Mouse (Mus musculus) CH12.LX (cell line): Measurements from ENCODE around the gene Gpnmb.

Source experiments
- CTCF ChIP-seq, 2 experiments: IDR thresholded peaks in 1 of 2; conservative IDR thresholded peaks in 1 of 2; 2 replicates each; pipeline ENCODE4 v1.5.1; 2011 to 2012; ENCODE audit warnings: low read depth in 2 of 2, low read length in 2 of 2, improper control_type of control experiment in 1 of 2, inconsistent platforms in 1 of 2, mild to moderate bottlenecking in 1 of 2, moderate library complexity in 1 of 2
- NELFE ChIP-seq: IDR thresholded peaks from 2 replicates; pipeline ENCODE4 v1.6.1; 2011; ENCODE audit warnings: low read depth, low read length, improper control_type of control experiment
- POLR2A ChIP-seq: IDR thresholded peaks from 2 replicates; pipeline ENCODE4 v1.6.1; 2011; ENCODE audit warnings: low read depth, mild to moderate bottlenecking, improper control_type of control experiment, low read length
- SIN3A ChIP-seq: IDR thresholded peaks from 2 replicates; pipeline ENCODE4 v1.6.1; 2012; ENCODE audit warnings: low read length, improper control_type of control experiment, inconsistent platforms

DNA sequence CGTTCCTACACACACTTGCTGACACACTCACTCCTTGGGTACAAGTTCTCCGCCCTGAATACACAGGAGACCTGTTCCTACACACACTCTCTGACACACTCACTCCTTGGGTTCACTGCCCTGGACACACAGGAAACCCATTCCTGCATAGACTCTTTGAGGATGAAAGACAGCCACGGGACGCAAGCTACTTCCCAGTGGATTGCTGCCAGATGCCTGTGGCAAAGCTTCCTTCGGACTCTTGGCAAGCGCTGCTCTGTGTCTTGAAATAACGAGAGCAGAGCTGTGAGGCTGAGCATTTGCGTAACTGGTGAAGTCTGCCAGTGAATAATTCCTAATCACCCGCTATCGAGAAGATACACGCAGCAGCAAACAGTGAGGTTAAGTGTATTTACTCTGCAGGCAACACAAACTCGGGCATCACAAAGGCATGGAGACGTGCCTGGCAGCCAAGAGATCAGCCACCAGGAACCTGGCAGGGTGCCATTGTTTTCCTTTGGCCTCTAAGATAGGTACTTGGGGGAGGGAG lies 60.7 kb downstream of the Gpnmb start:
- TF ChIP-seq POLR2A (no peak), NELFE (no peak), CTCF (conservative IDR thresholded peaks at IDR 0.05 in 1 of 2, IDR thresholded peaks at IDR 0.05 in 1 of 2; ENCODE audit: low read depth in 2 of 2, low read length in 2 of 2) (no peak), SIN3A (no peak)
